Mouse (Mus musculus) hindbrain, embryonic 10.5 days (tissue): Measurements from ENCODE around the gene Coq5. TPM values are rescaled to one million over a fixed set of nuclear protein-coding genes. Genes with fewer than 3 reads are reported as not detected.
"Not testable (repeated sequence)": the region's sequence is repeated elsewhere in the genome, so short reads cannot be mapped to it uniquely, and the experiment has no call there.

Experiments
- DNase-seq: peaks from one replicate; pipeline ENCODE4 v3.0.0-alpha.2; 2017; ENCODE audit warnings: low spot score
- H3K27ac ChIP-seq: fragments of 300-500 bp; sonication (generic); 2 replicates; pipeline ENCODE4 v1.5.1; 2016; ENCODE audit warnings: mild to moderate bottlenecking, moderate library complexity
- H3K27me3 ChIP-seq: fragments of 300-500 bp; sonication (generic); 2 replicates; pipeline ENCODE4 v1.6.1; 2016; ENCODE audit warnings: mild to moderate bottlenecking; ENCODE audit not compliant: poor library complexity, insufficient read depth, severe bottlenecking
- H3K36me3 ChIP-seq: fragments of 300-500 bp; sonication (generic); 2 replicates; pipeline ENCODE4 v1.6.1; 2016; ENCODE audit warnings: mild to moderate bottlenecking, moderate library complexity
- H3K4me1 ChIP-seq: fragments of 300-500 bp; sonication (generic); replicated peaks from 2 replicates; pipeline ENCODE4 v1.6.1; 2016; ENCODE audit warnings: mild to moderate bottlenecking
- H3K4me3 ChIP-seq: fragments of 300-500 bp; sonication (generic); 2 replicates; pipeline ENCODE4 v1.5.1; 2016; ENCODE audit warnings: mild to moderate bottlenecking, moderate library complexity
- H3K9me3 ChIP-seq: fragments of 300-500 bp; sonication (generic); 2 replicates; pipeline ENCODE4 v1.6.1; 2016; ENCODE audit warnings: mild to moderate bottlenecking, moderate library complexity
- WGBS: fragments of 180-500 bp; shearing (Covaris S2); methylation state at CpG from one replicate; pipeline ENCODE4 v1.1.7; 2016; 5-methylcytosine and 5-hydroxymethylcytosine counted together
- polyA plus RNA-seq: library from polyadenylated mRNA; unstranded; fragments of >200 nt; fragmentation: Nextera tagmentation; extraction: Ambion mirVana; gene quantifications from 2 replicates; pipeline ENCODE4 v1.2.1, GENCODE M21; 2016

The Coq5 gene
- polyA plus RNA-seq, 1 experiment from 2014 or later = 49.6 TPM

DNA sequence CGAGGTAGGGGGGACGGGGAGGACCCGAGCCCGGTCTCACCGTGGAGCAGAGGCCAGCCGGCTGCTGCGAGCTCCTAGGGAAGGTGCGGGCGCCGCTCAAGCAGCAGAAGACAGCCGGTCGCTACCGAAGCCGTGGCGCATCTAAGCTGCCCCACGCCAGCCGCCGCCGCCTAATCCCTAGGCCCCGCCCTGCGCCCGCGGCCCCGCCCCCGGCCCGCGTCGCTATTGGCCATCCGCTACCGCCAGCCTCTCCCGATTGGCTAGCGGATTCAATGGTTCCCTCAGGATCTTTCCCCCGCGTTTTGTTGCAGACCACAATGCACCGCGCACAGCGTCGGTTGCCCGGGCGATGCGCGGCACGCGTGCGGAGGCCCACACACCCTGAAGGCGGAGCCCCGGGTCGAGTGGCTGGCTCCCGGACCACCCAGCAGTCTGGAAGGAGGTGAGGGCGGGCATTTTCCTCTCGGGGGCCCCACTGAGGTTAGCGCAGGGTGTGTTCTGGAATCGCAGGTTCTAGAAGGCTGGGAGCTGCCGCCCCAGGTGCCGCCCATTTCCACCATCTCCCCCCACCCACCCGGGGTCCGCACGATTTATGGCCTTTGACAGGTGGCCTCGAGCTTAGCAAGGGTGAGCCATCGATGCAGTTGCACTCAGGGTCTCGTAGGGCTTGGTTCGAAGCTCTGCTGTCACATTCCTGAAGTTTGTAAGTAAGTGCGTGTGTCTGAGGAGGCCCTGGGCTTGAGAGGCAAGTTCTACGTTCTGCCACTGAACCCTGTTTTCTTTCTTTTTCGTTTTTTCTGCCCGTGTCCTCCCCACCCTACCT lies 21.5 kb downstream of the Coq5 start, which contains the start of gene Dynll1:
TSS of gene Dynll1 (minus strand) at position 208 of the 823 bp plus-strand sequence.
- H3K36me3 ChIP-seq = peaks cover 37% of the 10 kb centered on the region
- H3K27me3 ChIP-seq = peaks cover 16% of the 10 kb centered on the region; the same call in 1 of the 2 replicates
- H3K4me3 ChIP-seq = peak within 1 kb of the TSS; percentile 86
- H3K4me1 ChIP-seq = peaks cover 33% of the 10 kb centered on the region
- DNase-seq = peak; percentile 100
- no peaks in the 10 kb centered on the region for H3K9me3 ChIP-seq
- under 1% methylated on average over 66 of the region's 66 CpGs for WGBS
- peak within 1 kb of the TSS; percentile 95 for H3K27ac ChIP-seq

DNA sequence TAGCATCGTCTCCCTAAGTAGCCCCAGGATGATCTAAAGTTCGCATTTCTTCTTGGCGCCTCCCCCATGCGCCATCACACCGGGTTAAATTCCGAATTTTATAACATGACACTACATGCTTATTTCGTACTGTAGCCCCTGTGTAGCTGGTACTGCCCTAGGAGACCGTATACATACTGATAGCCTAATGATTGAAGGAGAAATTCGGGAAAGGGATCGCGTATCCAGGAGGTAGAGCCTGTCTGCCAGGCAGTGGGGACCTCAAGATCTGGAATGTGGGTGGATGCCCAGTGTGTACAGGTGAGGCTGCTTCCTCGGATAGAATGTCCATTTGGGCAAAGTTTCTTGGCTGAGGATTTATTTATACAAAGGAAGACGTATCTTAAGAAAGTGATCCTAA lies 22.1 kb downstream of the Coq5 start:
- H3K9me3 ChIP-seq = no peaks in the 10 kb centered on the region
- H3K27me3 ChIP-seq = peaks cover 16% of the 10 kb centered on the region; the same call in 1 of the 2 replicates
- peaks cover 33% of the 10 kb centered on the region for H3K4me1 ChIP-seq
- peak overlapping the region; percentile 95 for H3K27ac ChIP-seq
- no peak for DNase-seq
- peaks cover 31% of the 10 kb centered on the region for H3K36me3 ChIP-seq
- peak overlapping the region; percentile 86 for H3K4me3 ChIP-seq
- 30% methylated on average over 13 of the region's 13 CpGs for WGBS

DNA sequence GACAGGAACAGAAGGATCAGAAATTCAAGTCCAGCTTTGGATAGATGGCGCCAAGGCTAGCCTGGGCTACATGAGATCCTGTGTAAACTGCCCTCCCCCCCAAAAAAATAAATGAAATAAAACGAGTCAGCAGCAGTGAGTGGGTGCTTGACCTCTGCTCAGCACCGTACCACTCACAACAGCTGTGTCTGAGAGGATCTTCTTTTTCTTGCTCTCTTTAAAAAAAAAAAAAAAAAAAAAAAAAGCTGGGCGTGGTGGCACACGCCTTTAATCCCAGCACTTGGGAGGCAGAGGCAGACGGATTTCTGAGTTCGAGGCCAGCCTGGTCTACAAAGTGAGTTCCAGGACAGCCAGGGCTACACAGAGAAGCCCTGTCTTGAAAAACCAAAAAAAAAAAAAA lies 22.7 kb downstream of the Coq5 start:
- Histone ChIP-seq H3K4me3 (peak overlapping the region; percentile 86; the same call in 1 of the 2 replicates), H3K27me3 (peaks cover 16% of the 10 kb centered on the region; the same call in 1 of the 2 replicates), H3K36me3 (peaks cover 25% of the 10 kb centered on the region), H3K4me1 (peaks cover 32% of the 10 kb centered on the region)
- WGBS = 87% methylated on average over 7 of the region's 7 CpGs
- not testable (repeated sequence) for H3K27ac ChIP-seq, DNase-seq, H3K9me3 ChIP-seq

DNA sequence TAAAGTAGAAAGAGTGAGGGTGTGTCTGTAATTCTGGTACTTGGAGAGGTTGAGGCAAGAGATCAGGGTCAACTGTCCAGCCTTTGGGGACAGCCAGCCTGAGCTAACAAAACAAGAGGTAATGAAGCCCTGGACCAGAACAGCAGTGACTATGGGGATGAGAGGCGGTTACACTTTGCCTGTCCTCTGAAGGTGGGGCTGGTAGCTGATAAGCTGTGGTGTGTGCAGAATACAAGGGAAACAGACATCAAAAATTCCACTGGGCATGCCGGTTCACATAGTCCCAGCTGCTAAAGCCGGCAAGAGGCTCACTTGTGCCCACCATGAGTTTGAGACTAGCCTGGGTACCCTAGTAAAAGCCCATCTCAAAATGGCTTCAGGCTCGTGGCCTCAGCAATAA lies 32.9 kb downstream of the Coq5 start:
- Histone ChIP-seq H3K36me3 (no peaks in the 10 kb centered on the region), H3K4me3 (no peak overlapping the region), H3K27ac (no peak overlapping the region), H3K4me1 (peaks cover 22% of the 10 kb centered on the region), H3K27me3 (no peaks in the 10 kb centered on the region), H3K9me3 (no peaks in the 10 kb centered on the region)
- DNase-seq = no peak
- WGBS = 84% methylated on average over 4 of the region's 4 CpGs

DNA sequence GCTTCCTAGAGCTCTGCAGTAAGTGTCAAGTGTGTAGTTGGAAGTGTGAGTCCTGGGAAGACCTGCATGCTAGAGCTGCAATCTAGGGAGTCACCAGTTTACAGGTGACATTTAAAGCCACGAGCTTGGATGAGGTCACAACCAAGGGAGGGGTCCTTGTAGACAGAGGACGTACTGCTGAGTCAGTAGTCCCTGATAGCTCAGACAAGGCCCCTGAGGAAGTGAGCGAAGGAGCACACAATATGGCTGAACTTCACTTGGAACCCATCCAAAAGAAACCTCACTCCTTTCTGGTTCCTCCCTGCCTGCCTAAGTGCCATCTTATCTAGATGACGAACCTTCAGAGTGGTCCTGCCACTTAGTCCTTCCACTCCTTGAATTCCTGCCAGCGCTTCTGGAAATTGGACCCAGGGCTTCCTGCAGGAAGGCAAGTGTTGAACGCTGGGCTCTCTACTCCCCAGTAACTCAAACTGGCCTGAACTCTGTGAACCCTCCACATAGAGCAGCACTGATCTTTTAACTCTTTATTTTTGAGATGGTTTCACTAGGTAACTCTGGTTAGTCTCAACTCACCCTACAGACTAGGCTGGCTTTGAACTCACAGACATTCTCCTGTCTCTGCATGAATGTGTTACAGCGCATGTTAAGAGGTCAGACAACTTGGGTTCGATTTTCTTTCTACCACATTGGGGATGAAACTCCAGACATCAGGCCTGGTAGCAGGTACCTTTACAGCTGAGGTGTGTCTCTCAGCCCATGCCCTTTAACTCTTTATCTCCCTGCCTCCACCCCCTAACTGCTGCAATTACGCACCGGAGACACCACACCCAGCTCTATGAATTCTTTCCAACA lies 33.6 kb downstream of the Coq5 start:
- no peak for DNase-seq
- 82% methylated on average over 10 of the region's 10 CpGs for WGBS
- Histone ChIP-seq H3K36me3 (no peaks in the 10 kb centered on the region), H3K4me1 (peaks cover 29% of the 10 kb centered on the region), H3K4me3 (no peak overlapping the region), H3K9me3 (no peaks in the 10 kb centered on the region), H3K27ac (peak overlapping the region; percentile 54), H3K27me3 (peaks cover 4% of the 10 kb centered on the region)

DNA sequence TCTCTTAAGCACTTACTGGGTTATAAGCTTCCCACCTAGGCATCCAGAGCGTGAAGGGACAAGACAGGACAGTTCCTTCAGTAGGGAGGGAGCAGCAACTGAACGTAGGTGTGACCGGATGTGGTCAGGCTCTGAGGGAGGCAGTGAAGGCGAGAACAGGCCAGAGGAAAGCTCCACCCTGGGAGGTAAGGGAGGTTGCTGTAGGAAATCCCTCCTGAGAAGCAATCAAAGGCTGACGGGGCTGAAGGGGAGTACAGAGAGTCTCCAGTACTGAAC lies 34.1 kb downstream of the Coq5 start:
- WGBS = 44% methylated on average over 5 of the region's 5 CpGs
- no peak for DNase-seq
- Histone ChIP-seq H3K36me3 (no peaks in the 10 kb centered on the region), H3K27ac (peak overlapping the region; percentile 54), H3K4me3 (no peak overlapping the region), H3K27me3 (peaks cover 9% of the 10 kb centered on the region), H3K9me3 (no peaks in the 10 kb centered on the region), H3K4me1 (peaks cover 35% of the 10 kb centered on the region)

DNA sequence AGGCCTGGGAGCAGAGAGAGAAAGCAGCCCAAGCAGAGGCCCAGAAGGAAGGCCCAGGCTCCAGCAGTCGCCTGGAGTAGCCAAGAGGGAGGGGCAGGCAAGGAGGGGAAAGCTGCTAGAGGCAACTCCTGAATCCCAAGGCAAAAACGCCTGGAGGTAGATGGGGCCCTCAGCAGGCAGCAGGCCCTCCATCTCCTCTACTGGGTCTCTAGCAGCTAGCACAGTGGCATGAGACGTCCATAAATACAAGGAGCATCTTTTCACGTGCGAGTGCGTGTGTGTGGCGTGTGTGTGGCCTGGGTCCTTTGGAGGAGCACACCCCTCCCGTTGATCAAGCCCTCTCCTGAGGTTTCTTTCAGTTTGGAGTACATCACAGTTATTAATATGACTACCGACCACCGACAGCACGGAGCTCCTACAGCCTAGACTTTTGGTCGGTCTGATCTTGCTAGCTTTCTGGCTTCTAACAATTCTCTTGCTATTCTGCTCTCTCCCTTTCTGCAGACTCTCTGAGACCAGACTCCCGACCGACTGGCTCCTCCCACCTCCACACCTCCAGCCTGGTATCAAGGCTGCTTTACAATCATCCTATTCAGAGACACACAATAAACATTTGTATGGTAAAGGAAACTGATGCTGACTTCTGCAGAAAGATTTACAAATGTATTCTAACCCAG lies 37.6 kb downstream of the Coq5 start:
- Histone ChIP-seq H3K9me3 (no peaks in the 10 kb centered on the region), H3K4me3 (peak overlapping the region; percentile 28), H3K4me1 (peaks cover 41% of the 10 kb centered on the region), H3K27ac (peak overlapping the region; percentile 87), H3K27me3 (peaks cover 11% of the 10 kb centered on the region), H3K36me3 (no peaks in the 10 kb centered on the region)
- peak; percentile 38 for DNase-seq
- WGBS = 5% methylated on average over 14 of the region's 14 CpGs

DNA sequence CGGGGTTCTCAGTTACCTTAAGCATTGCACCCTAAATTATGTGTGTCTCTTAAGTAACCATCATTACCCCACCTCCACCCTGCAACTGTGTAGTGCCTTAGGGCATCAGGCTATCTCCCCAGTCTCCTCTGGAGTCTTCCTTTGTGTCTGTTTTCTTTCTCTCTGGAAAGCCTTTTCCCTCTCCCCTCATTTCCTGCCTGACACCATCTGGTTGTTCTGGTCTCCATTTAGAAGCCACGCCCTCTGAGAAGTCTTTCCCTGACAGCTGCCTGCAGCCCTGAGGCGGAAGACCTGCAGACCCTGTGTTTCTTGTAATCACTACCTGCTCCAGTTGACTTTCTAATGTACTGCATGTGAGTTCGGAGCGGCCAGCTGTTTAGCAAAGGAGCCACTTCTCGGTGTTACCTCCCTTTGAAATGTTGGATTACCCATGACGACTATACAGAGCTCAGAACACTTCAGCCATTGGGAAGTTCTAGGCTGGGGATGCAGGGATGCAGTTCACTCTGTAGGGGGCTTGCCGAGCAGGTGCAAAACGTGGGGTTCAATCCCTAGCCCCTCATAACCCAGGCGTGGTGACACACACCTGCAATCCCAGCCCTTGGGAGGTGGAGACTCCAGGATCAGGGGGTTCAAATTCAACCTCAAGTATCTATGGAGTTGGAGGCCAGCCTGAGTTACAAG lies 38.3 kb downstream of the Coq5 start:
- 3% methylated on average over 10 of the region's 10 CpGs for WGBS
- no peaks in the 10 kb centered on the region for H3K9me3 ChIP-seq
- H3K36me3 ChIP-seq = no peaks in the 10 kb centered on the region
- peaks cover 41% of the 10 kb centered on the region for H3K4me1 ChIP-seq
- peaks cover 11% of the 10 kb centered on the region for H3K27me3 ChIP-seq
- DNase-seq = peak; percentile 62
- H3K27ac ChIP-seq = peak overlapping the region; percentile 87
- H3K4me3 ChIP-seq = peak overlapping the region; percentile 28

DNA sequence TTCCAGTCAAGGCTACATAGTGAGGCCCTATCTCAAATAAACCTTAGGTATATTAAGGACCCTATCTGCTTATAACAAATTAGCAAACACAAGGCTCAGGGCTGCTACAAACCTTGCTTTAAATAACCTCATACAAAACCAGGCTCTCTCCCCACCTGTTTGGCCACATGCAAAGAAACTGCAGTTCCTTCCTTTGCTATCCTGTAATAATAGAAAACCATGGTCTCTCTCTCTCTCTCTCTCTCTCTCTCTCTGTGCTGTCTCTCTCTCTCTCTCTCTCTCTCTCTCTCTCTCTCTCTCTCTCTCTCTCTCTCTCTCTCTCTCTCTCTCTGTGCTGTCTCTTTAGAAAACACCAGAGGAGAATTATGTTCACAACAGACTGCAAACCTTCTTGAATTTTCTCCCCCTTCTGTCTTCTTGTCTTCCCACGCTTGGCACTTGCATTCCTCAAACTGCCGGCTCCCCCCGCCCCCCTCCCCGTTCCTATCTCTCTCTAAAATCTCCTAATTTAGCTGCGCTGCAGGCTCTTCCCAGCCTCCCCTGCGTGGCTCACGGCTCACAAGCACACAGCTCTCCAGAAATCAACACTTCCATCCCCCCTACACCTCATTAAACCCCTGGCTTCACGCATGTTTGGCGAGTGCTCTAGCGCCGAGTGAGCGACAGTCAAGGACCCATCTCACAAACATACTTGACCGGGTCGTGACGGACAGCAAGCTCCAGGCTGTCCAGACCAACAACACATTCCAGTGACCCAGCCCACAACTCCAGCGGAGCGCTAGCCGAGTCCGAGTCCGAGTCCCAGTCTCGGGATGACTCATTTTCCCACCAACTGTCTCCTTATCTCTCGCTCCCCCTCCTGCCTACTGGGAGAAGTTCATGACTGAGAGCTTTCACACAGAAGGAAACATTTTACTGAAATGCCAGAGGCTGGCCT lies 39.8 kb downstream of the Coq5 start:
- DNase-seq = peak; percentile 79
- Histone ChIP-seq H3K9me3 (no peaks in the 10 kb centered on the region), H3K4me1 (peaks cover 35% of the 10 kb centered on the region), H3K27ac (peak overlapping the region; percentile 82), H3K4me3 (peak overlapping the region; percentile 55), H3K36me3 (no peaks in the 10 kb centered on the region), H3K27me3 (peaks cover 11% of the 10 kb centered on the region)
- under 1% methylated on average over 22 of the region's 22 CpGs for WGBS

DNA sequence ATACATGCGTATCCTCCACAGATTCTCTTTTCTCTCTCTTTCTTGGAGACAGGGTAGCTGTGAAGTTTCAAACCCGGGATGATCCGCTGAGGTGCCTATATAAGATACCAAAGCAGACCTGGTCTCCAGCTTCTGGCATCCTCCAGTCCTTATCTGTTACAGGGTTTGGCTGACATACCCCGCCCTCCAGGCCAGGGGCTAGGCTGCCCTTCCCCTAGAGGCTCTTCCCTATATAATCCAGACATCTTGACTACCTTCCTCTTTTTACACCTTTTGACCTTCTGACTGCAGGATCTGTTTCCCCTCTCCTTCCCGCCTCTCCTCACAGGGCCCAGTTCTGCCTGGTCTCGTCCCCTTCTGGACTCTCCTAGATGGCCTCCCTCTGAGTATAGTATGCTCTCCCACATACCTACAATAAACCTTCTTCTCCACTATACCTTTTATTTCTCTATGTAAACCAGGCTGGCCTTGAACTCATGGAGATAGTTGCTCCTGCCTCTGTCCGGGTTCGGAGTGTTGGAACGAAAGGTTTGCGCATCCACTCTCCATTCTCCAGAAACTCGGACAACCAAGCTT lies 46.9 kb downstream of the Coq5 start:
- DNase-seq = no peak
- 30% methylated on average over 11 of the region's 11 CpGs for WGBS
- peak overlapping the region; percentile 98 for H3K27ac ChIP-seq
- H3K4me3 ChIP-seq = peak overlapping the region; percentile 100
- peaks cover 27% of the 10 kb centered on the region for H3K4me1 ChIP-seq
- no peaks in the 10 kb centered on the region for H3K27me3 ChIP-seq
- H3K9me3 ChIP-seq = no peaks in the 10 kb centered on the region
- H3K36me3 ChIP-seq = peaks cover 27% of the 10 kb centered on the region

DNA sequence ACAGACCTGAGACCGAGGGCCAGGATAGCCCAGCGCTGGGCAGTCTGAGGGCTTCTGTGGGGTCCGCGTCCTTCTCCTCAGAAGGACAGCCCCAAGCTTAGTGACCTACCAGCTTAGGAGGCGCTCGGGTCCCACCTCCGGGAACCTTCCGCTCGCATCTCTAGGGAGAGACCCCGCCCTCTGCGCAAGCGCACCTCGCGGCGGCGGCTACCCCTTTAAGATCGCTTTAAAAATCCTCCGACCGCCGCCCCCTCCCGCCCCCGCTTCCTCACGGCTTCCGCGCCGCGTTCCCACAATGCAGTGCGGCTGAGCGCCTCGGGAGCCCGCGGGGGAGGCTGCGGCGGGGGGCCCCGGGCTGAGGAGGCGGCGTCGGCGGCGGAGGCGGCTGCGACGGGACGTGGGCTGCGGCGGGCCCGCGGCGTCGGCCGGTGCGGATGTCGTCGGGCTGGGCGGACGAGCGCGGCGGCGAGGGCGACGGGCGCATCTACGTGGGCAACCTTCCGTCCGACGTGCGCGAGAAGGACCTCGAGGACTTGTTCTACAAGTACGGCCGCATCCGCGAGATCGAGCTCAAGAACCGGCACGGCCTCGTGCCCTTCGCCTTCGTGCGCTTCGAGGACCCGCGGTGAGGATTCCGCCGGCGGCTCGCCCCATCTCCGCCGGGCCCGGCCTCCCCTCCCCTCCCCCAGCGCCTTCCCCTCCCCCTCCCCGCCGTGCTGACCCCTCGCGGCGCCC lies 47.6 kb downstream of the Coq5 start, which contains the start of gene Srsf9:
TSS of gene Srsf9 (plus strand) at position 303 of the 735 bp plus-strand sequence.
- Histone ChIP-seq H3K27me3 (no peaks in the 10 kb centered on the region), H3K4me3 (peak within 1 kb of the TSS; percentile 100), H3K27ac (peak within 1 kb of the TSS; percentile 98), H3K9me3 (no peaks in the 10 kb centered on the region), H3K36me3 (peaks cover 33% of the 10 kb centered on the region), H3K4me1 (peaks cover 27% of the 10 kb centered on the region)
- peak; percentile 94 for DNase-seq
- 1% methylated on average over 96 of the region's 97 CpGs for WGBS
